Mouse (Mus musculus) MEL (cell line): ENCODE measurements at regions not wholly inside any gene's neighbourhood (a gene's known extent, or its start where the extent isn't known, plus 50 kb on each side); places are given as distances from the start of the nearest gene placed in this dataset.

Experiments
- DNase-seq: peaks from one replicate; pipeline ENCODE4 v3.0.0; 2011; ENCODE audit warnings: low read depth, low spot score
- H3K27ac ChIP-seq: 2 replicates; pipeline ENCODE4 v1.5.1; 2012; ENCODE audit warnings: low read depth, mild to moderate bottlenecking, control low read depth, low read length, moderate library complexity; ENCODE audit not compliant: control insufficient read depth
- H3K27me3 ChIP-seq, 2 experiments: fragments of 150-350 bp in 1 of 2; sonication (generic) in 1 of 2; 2 replicates each; pipeline ENCODE4 v1.6.1; 2012; ENCODE audit warnings: low read length in 2 of 2, mild to moderate bottlenecking in 2 of 2, improper control_type of control experiment in 1 of 2, moderate library complexity in 1 of 2; ENCODE audit not compliant: insufficient read depth in 2 of 2, control insufficient read depth in 1 of 2
- H3K36me3 ChIP-seq, 2 experiments: 2 replicates each; pipeline ENCODE4 v1.6.1; 2012 to 2014; ENCODE audit warnings: low read length in 2 of 2, improper control_type of control experiment in 1 of 2, inconsistent platforms in 1 of 2, mild to moderate bottlenecking in 1 of 2; ENCODE audit not compliant: insufficient read depth in 2 of 2, control insufficient read depth in 1 of 2
- H3K4me1 ChIP-seq, 2 experiments: fragments of 150-350 bp in 1 of 2; sonication (generic) in 1 of 2; 2 replicates each; pipeline ENCODE4 v1.6.1; 2012; ENCODE audit warnings: low read length in 2 of 2, improper control_type of control experiment in 1 of 2, mild to moderate bottlenecking in 1 of 2; ENCODE audit not compliant: insufficient read depth in 2 of 2, control insufficient read depth in 1 of 2
- H3K4me3 ChIP-seq, 2 experiments: fragments of 150-350 bp in 1 of 2; sonication (generic) in 1 of 2; 2 replicates each; pipeline ENCODE4 v1.5.1; 2012; ENCODE audit warnings: low read depth in 2 of 2, low read length in 2 of 2, mild to moderate bottlenecking in 2 of 2, moderate library complexity in 2 of 2, control low read depth in 1 of 2, improper control_type of control experiment in 1 of 2; ENCODE audit not compliant: control insufficient read depth in 1 of 2, insufficient read depth in 1 of 2
- H3K79me2 ChIP-seq: 2 replicates; pipeline ENCODE4 v1.6.1; 2012; ENCODE audit warnings: mild to moderate bottlenecking, low read length, moderate library complexity; ENCODE audit not compliant: control insufficient read depth, poor library complexity, insufficient read depth
- H3K9ac ChIP-seq: 2 replicates; pipeline ENCODE4 v1.6.1; 2012; ENCODE audit warnings: low read depth, mild to moderate bottlenecking, control low read depth, low read length, moderate library complexity; ENCODE audit not compliant: control insufficient read depth, poor library complexity, severe bottlenecking
- H3K9me3 ChIP-seq: fragments of 150-350 bp; sonication (generic); replicated peaks from 2 replicates; pipeline ENCODE4 v1.6.1; 2012; ENCODE audit warnings: mild to moderate bottlenecking, low read length, improper control_type of control experiment, moderate library complexity; ENCODE audit not compliant: insufficient read depth
- CHD2 ChIP-seq: IDR thresholded peaks from 2 replicates; pipeline ENCODE4 v1.6.1; 2011; ENCODE audit warnings: low read length, improper control_type of control experiment
- E2F4 ChIP-seq: IDR thresholded peaks from 2 replicates; pipeline ENCODE4 v1.6.1; 2011; ENCODE audit warnings: low read depth, low read length, improper control_type of control experiment, borderline replicate concordance
- EP300 ChIP-seq, 2 experiments: IDR thresholded peaks; 2 replicates each; pipeline ENCODE4 v1.6.1; 2011; ENCODE audit warnings: improper control_type of control experiment in 2 of 2, low read length in 2 of 2, low read depth in 1 of 2, mild to moderate bottlenecking in 1 of 2
- ETS1 ChIP-seq: IDR thresholded peaks from 2 replicates; pipeline ENCODE4 v1.6.1; 2012; ENCODE audit warnings: low read depth, mild to moderate bottlenecking, inconsistent platforms, low read length, improper control_type of control experiment, moderate library complexity
- GABPA ChIP-seq: IDR thresholded peaks from 2 replicates; pipeline ENCODE4 v1.6.1; 2012; ENCODE audit warnings: low read depth, mild to moderate bottlenecking, inconsistent platforms, low read length, improper control_type of control experiment, moderate library complexity
- GATA1 ChIP-seq: IDR thresholded peaks from 2 replicates; pipeline ENCODE4 v1.6.1; 2011; ENCODE audit warnings: low read depth, low read length, improper control_type of control experiment
- HCFC1 ChIP-seq: IDR thresholded peaks from 2 replicates; pipeline ENCODE4 v1.6.1; 2012; ENCODE audit warnings: low read depth, mild to moderate bottlenecking, inconsistent platforms, low read length, improper control_type of control experiment, moderate library complexity
- JUND ChIP-seq: IDR thresholded peaks from 2 replicates; pipeline ENCODE4 v1.6.1; 2011; ENCODE audit warnings: low read depth, mild to moderate bottlenecking, improper control_type of control experiment, low read length
- KAT2A ChIP-seq: conservative IDR thresholded peaks from 2 replicates; pipeline ENCODE4 v1.6.1; 2012; ENCODE audit warnings: low read depth, low read length, improper control_type of control experiment, inconsistent platforms
- MAFK ChIP-seq: IDR thresholded peaks from 2 replicates; pipeline ENCODE4 v1.6.1; 2011; ENCODE audit warnings: low read depth, mild to moderate bottlenecking, low read length, improper control_type of control experiment, borderline replicate concordance
- MAX ChIP-seq: IDR thresholded peaks from 2 replicates; pipeline ENCODE4 v1.6.1; 2011; ENCODE audit warnings: low read length, improper control_type of control experiment
- MXI1 ChIP-seq: IDR thresholded peaks from 2 replicates; pipeline ENCODE4 v1.6.1; 2011; ENCODE audit warnings: mild to moderate bottlenecking, low read depth, low read length, improper control_type of control experiment
- MYB ChIP-seq: IDR thresholded peaks from 2 replicates; pipeline ENCODE4 v1.6.1; 2011; ENCODE audit warnings: mild to moderate bottlenecking, low read depth, low read length, improper control_type of control experiment
- MYC ChIP-seq: IDR thresholded peaks from 2 replicates; pipeline ENCODE4 v1.6.1; 2011; ENCODE audit warnings: low read depth, mild to moderate bottlenecking, low read length, improper control_type of control experiment, moderate library complexity
- NELFE ChIP-seq: IDR thresholded peaks from 2 replicates; pipeline ENCODE4 v1.6.1; 2011; ENCODE audit warnings: low read depth, low read length, improper control_type of control experiment
- NRF1 ChIP-seq: IDR thresholded peaks from 2 replicates; pipeline ENCODE4 v1.6.1; 2014; ENCODE audit warnings: low read depth, mild to moderate bottlenecking, inconsistent platforms, low read length, improper control_type of control experiment, moderate library complexity; ENCODE audit not compliant: poor library complexity, insufficient read depth, severe bottlenecking
- POLR2A ChIP-seq, 2 experiments: IDR thresholded peaks; 2 replicates each; pipeline ENCODE4 v1.6.1; 2011 to 2012; ENCODE audit warnings: low read length in 2 of 2, mild to moderate bottlenecking in 2 of 2, control low read depth in 1 of 2, improper control_type of control experiment in 1 of 2, low read depth in 1 of 2, moderate library complexity in 1 of 2; ENCODE audit not compliant: control insufficient read depth in 1 of 2, insufficient read depth in 1 of 2, poor library complexity in 1 of 2
- RAD21 ChIP-seq: IDR thresholded peaks from 2 replicates; pipeline ENCODE4 v1.6.1; 2011; ENCODE audit warnings: mild to moderate bottlenecking, low read depth, low read length, improper control_type of control experiment
- SIN3A ChIP-seq: IDR thresholded peaks from 2 replicates; pipeline ENCODE4 v1.6.1; 2012; ENCODE audit warnings: low read length, improper control_type of control experiment, inconsistent platforms
- UBTF ChIP-seq: IDR thresholded peaks from 2 replicates; pipeline ENCODE4 v1.6.1; 2012; ENCODE audit warnings: low read depth, mild to moderate bottlenecking, inconsistent platforms, low read length, improper control_type of control experiment, moderate library complexity, borderline replicate concordance; ENCODE audit not compliant: insufficient read depth
- USF1 ChIP-seq: IDR thresholded peaks from 2 replicates; pipeline ENCODE4 v1.6.1; 2014; ENCODE audit warnings: low read depth, mild to moderate bottlenecking, inconsistent platforms, low read length, improper control_type of control experiment, moderate library complexity
- USF2 ChIP-seq, 2 experiments: IDR thresholded peaks; 2 replicates each; pipeline ENCODE4 v1.6.1; 2011 to 2012; ENCODE audit warnings: improper control_type of control experiment in 2 of 2, low read length in 2 of 2, borderline replicate concordance in 1 of 2, inconsistent platforms in 1 of 2, low read depth in 1 of 2, mild to moderate bottlenecking in 1 of 2; ENCODE audit not compliant: insufficient read depth in 1 of 2
- ZC3H11A ChIP-seq: IDR thresholded peaks from 2 replicates; pipeline ENCODE4 v1.6.1; 2012; ENCODE audit warnings: low read depth, mild to moderate bottlenecking, inconsistent platforms, low read length, improper control_type of control experiment
- ZKSCAN1 ChIP-seq: IDR thresholded peaks from 2 replicates; pipeline ENCODE4 v1.6.1; 2012; ENCODE audit warnings: low read depth, mild to moderate bottlenecking, inconsistent platforms, low read length, improper control_type of control experiment, moderate library complexity
- ZMIZ1 ChIP-seq: IDR thresholded peaks from 2 replicates; pipeline ENCODE4 v1.6.1; 2012; ENCODE audit warnings: low read depth, mild to moderate bottlenecking, inconsistent platforms, low read length, improper control_type of control experiment, moderate library complexity

DNA sequence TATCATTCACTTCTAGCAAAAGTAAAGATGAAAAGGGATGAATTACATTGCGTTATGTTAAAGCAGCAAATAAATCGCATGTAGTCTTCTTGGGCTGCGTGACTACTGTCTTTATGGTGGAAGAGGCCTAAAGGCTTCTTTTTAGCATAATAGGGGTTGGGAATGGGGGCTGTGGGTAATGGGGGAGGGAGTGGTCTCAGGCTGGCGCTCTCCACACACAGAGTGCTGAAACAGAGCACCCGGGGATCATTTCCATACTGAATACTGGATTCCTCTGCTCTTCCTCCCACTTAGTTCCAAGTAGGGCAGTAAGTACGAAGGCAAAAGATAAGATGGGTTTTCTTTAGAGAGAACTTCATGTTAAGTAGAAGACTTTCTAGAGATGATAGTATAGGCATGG is 287.1 kb downstream of the Sv2b start:
- Histone ChIP-seq H3K4me1 (no peaks in the 10 kb centered on the region), H3K79me2 (no peaks in the 10 kb centered on the region), H3K36me3 (no peaks in the 10 kb centered on the region)

GRCm38 (mm10) chr7:75018640-75019039 is 290.4 kb downstream of the Sv2b start:
- H3K9me3 ChIP-seq = no peaks in the 10 kb centered on the region
- no peak overlapping the region for H3K9ac ChIP-seq
- H3K36me3 ChIP-seq = no peaks in the 10 kb centered on the region
- DNase-seq = no peak
- no peaks in the 10 kb centered on the region for H3K79me2 ChIP-seq
- H3K27ac ChIP-seq = no peak overlapping the region
- H3K27me3 ChIP-seq = no peaks in the 10 kb centered on the region
- H3K4me3 ChIP-seq = no peak overlapping the region
- no peaks in the 10 kb centered on the region for H3K4me1 ChIP-seq
- no peak for TF ChIP-seq SIN3A
- TF ChIP-seq ZKSCAN1 = no peak
- TF ChIP-seq GATA1 = no peak
- no peak for TF ChIP-seq HCFC1
- no peak for TF ChIP-seq JUND
- no peak for TF ChIP-seq RAD21
- TF ChIP-seq CHD2 = no peak
- no peak for TF ChIP-seq ETS1
- TF ChIP-seq GABPA = no peak
- TF ChIP-seq USF2 (IDR thresholded peaks at IDR 0.05; ENCODE audit: borderline replicate concordance in 1 of 2, insufficient read depth in 1 of 2, low read depth in 1 of 2, low read length in 2 of 2) = no peak
- no peak for TF ChIP-seq USF1

More for the DNA sequence above, 287.1 kb downstream of the Sv2b start:
- no peak for TF ChIP-seq HCFC1
- TF ChIP-seq ETS1 = no peak
- no peak for TF ChIP-seq UBTF
- TF ChIP-seq CHD2 = no peak
- TF ChIP-seq ZKSCAN1 = no peak
- TF ChIP-seq ZC3H11A = no peak
- TF ChIP-seq POLR2A (IDR thresholded peaks at IDR 0.05; ENCODE audit: control insufficient read depth in 1 of 2, insufficient read depth in 1 of 2, low read depth in 1 of 2, low read length in 2 of 2, poor library complexity in 1 of 2) = no peak
- TF ChIP-seq ZMIZ1 = no peak
- TF ChIP-seq MYB = no peak
- TF ChIP-seq KAT2A = no peak
- no peak for TF ChIP-seq NRF1
- TF ChIP-seq NELFE = no peak
- no peak for TF ChIP-seq MXI1
- TF ChIP-seq MAX = no peak
- TF ChIP-seq E2F4 = no peak
- no peak for TF ChIP-seq USF1
- no peak for TF ChIP-seq MAFK
- no peak for TF ChIP-seq MYC
- no peak for TF ChIP-seq EP300 (IDR thresholded peaks at IDR 0.05; ENCODE audit: low read depth in 1 of 2, low read length in 2 of 2)
- TF ChIP-seq, all 39 proteins: peak for 0
- H3K27me3 ChIP-seq = no peaks in the 10 kb centered on the region
- no peak for DNase-seq
- no peak overlapping the region for H3K9ac ChIP-seq
- H3K27ac ChIP-seq = no peak overlapping the region
- no peaks in the 10 kb centered on the region for H3K9me3 ChIP-seq
- no peak overlapping the region for H3K4me3 ChIP-seq
